Mouse (Mus musculus): ENCODE results near the gene Slain1. TPM values are rescaled to one million over a fixed set of nuclear protein-coding genes. Genes with fewer than 3 reads are reported as not detected.

Gene Slain1
- polyA plus RNA-seq, 1 experiment from 2014 or later = 15.4 TPM

DNA sequence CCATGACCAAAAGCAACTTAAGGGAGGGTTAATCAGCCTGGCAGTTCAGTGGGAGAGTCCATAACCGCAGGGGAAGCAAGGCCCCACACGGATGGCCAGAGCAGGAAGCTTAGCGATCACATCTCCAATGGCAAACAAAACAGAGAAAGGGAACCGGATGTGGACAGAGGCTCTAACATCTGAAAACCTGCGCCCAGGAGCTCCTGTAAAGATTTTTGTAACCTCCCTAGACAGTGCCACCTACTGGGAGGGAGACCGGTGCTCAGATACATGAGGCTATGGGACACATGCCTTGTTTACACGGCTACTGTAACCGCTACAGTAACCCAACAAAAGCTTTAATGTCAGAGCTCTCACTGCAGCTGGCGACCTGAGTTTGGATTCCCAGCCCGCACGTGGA lies 59.2 kb downstream of the Slain1 start:
- Histone ChIP-seq H3K27me3 (no peaks in the 10 kb centered on the region), H3K4me2 (no peak overlapping the region), H3K4me1 (replicated peaks) (no peaks in the 10 kb centered on the region), H3K9me3 (no peaks in the 10 kb centered on the region), H3K4me3 (no peak overlapping the region), H3K27ac (no peak overlapping the region), H3K36me3 (peaks cover 21% of the 10 kb centered on the region), H3K9ac (no peak overlapping the region)
- WGBS = 90% methylated on average over 11 of the region's 11 CpGs
- ATAC-seq (ENCODE audit: low FRiP score) = no peak

DNA sequence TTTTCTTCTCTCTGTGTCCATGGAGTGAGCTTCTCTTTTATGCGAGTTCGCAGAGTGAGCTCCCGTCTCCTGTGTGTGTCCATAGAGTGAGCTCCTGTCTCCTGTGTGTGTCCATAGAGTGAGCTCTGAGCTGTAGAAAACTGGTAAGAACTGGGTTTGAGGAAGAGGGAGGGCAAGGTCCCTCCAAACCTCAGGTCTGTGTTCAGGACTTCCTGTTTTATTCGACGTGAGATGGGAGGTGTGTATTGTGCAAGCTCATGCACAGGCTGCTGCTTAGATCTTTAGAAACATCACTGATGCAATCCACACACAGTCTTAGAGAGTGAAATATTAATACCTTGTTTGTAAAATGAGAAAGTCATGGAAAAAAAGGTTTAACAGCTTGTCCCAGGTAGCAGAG lies 63.0 kb downstream of the Slain1 start:
- H3K36me3 ChIP-seq = peaks cover 6% of the 10 kb centered on the region; the same call in 1 of the 2 replicates
- H3K4me3 ChIP-seq = no peak overlapping the region
- no peaks in the 10 kb centered on the region for H3K27me3 ChIP-seq
- H3K4me1 ChIP-seq (replicated peaks) = no peaks in the 10 kb centered on the region
- no peak for ATAC-seq (ENCODE audit: low FRiP score)
- no peaks in the 10 kb centered on the region for H3K9me3 ChIP-seq
- WGBS = 93% methylated on average over 5 of the region's 5 CpGs
- no peak overlapping the region for H3K4me2 ChIP-seq
- no peak overlapping the region for H3K9ac ChIP-seq
- no peak overlapping the region for H3K27ac ChIP-seq

DNA sequence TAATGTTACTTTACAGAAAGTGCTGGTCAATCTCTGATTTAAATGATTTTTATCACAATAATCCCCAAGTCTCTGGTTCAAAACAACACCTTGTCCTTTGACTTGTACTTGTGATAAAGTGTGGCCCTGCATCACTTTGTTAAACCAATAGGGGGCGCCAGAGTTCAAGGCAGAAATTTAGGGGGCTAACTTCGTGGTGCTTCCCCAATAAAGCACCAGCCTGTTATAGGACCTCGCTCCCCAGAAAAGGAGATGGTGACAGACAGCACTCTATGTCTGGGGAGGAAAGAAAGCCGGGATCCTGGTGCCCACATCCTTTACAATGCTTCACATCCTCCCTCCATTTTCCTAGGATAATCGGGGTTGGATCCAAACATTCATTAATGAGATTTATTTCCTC lies 67.5 kb downstream of the Slain1 start:
- H3K4me2 ChIP-seq = no peak overlapping the region
- H3K4me3 ChIP-seq = no peak overlapping the region
- ATAC-seq (ENCODE audit: low FRiP score) = no peak
- H3K4me1 ChIP-seq (replicated peaks) = peaks cover 12% of the 10 kb centered on the region
- no peak overlapping the region for H3K27ac ChIP-seq
- no peaks in the 10 kb centered on the region for H3K36me3 ChIP-seq
- WGBS = 46% methylated on average over 5 of the region's 5 CpGs
- H3K9ac ChIP-seq = no peak overlapping the region
- H3K9me3 ChIP-seq = no peaks in the 10 kb centered on the region
- no peaks in the 10 kb centered on the region for H3K27me3 ChIP-seq

DNA sequence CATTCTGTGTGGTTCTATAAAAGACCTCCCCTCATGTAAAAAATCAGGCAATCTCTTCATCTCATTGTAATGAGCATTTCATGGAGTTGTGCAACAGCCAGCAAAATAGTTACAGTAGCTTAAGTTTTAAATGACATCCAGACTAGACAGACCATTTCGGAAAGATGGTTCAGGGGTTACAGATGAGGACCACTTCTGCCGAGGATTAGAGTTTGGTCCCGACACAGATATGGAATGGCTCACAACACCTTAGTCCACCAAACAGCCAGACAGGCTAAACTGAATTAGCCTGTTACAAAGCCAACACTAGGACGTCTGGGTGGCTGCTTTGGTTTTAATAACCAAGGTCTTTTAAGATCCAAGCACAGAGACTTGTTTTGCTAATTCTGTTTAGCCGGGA lies 68.0 kb downstream of the Slain1 start:
- Histone ChIP-seq H3K4me1 (replicated peaks) (peaks cover 12% of the 10 kb centered on the region), H3K4me3 (no peak overlapping the region), H3K27me3 (no peaks in the 10 kb centered on the region), H3K27ac (no peak overlapping the region), H3K9ac (no peak overlapping the region), H3K36me3 (no peaks in the 10 kb centered on the region), H3K4me2 (no peak overlapping the region), H3K9me3 (no peaks in the 10 kb centered on the region)
- ATAC-seq (ENCODE audit: low FRiP score) = no peak
- 73% methylated on average over 5 of the region's 5 CpGs for WGBS

DNA sequence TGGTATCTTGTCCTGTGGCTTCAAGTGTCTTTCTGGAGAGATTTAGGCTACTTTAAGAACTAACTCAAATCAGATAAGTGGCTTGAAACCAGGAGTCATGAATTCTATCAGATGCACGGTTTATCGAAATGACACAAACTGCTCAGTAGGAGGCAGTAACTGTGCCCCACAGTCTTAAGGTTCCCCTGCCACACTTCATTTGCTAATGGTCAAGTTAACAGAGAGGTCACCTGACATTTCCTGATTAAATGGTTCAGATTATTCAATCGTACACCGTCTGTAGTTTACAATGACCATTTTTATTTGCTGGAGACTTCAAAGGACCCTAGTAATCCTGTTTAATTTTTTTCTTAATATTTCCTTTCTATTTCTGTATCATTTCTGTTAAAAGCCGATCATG lies 68.4 kb downstream of the Slain1 start:
- no peak overlapping the region for H3K9ac ChIP-seq
- H3K9me3 ChIP-seq = no peaks in the 10 kb centered on the region
- no peak overlapping the region for H3K4me3 ChIP-seq
- no peaks in the 10 kb centered on the region for H3K27me3 ChIP-seq
- no peak overlapping the region for H3K27ac ChIP-seq
- H3K4me2 ChIP-seq = no peak overlapping the region
- ATAC-seq (ENCODE audit: low FRiP score) = no peak
- no peaks in the 10 kb centered on the region for H3K36me3 ChIP-seq
- 35% methylated on average over 5 of the region's 5 CpGs for WGBS
- peaks cover 12% of the 10 kb centered on the region for H3K4me1 ChIP-seq (replicated peaks)

DNA sequence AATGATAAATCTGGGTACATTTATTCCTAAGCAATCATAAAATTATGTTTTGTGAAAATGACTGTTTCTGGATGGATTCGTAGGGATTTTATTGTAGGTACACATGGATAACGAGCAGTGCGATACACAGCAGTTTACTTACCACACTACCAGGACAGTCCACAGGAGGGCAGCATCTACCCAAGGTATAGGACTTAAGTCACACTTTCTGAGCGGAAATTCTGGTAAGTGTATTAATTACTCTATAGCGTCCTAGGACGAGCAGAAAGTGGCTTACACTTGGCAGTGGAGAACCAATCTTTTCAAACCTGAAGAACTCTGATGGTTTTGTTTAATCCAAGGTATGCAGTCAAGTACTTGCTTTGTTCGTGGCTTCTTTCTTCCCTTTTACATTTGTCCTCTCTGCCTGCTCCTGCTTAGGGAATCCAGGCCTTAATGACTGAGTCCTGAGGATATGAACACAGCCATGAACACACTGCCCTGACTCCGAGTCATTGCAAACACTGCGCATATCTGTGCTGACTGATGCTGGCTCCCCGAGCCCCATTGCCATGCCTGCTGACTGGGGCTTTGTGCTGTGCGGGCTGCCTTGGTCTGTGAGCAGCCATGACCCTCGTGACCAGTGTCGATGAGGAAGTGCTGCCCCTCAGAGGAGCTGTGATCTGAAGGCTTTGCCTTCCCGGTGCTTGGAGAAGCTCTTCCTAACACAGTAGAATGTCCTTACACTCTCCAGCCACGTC lies 69.0 kb downstream of the Slain1 start:
- peaks cover 12% of the 10 kb centered on the region for H3K4me1 ChIP-seq (replicated peaks)
- peak overlapping the region; percentile 79 for H3K27ac ChIP-seq
- peak overlapping the region; percentile 28 for H3K4me3 ChIP-seq
- no peaks in the 10 kb centered on the region for H3K27me3 ChIP-seq
- H3K9ac ChIP-seq = peak overlapping the region; percentile 56
- no peaks in the 10 kb centered on the region for H3K36me3 ChIP-seq
- H3K9me3 ChIP-seq = no peaks in the 10 kb centered on the region
- 12% methylated on average over 15 of the region's 15 CpGs for WGBS
- H3K4me2 ChIP-seq = peak overlapping the region; percentile 48
- peak; percentile 86 for ATAC-seq (ENCODE audit: low FRiP score)

DNA sequence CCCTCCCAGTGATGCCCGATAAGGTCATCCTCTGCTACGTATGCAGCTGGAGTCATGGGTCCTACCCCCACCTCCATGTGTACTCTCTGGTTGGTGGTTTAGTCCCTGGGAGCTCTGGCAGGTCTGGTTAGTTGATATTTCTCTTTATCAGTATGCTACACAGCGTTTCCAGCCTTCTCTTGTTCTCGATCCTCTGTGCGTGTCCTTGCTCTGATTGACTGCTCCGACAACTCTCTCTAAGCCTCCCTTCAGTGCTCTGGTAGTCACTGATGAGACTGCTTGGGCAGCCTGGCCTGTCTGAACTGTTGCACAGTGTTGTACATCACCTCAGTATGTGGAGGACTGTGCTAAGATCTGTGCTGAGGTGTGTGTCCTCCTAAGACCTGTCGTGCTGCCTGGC lies 70.1 kb downstream of the Slain1 start:
- Histone ChIP-seq H3K9me3 (no peaks in the 10 kb centered on the region), H3K27ac (peak overlapping the region; percentile 62; the same call in 1 of the 2 replicates), H3K4me2 (no peak overlapping the region), H3K9ac (no peak overlapping the region), H3K4me3 (no peak overlapping the region), H3K4me1 (replicated peaks) (peaks cover 12% of the 10 kb centered on the region), H3K36me3 (no peaks in the 10 kb centered on the region), H3K27me3 (no peaks in the 10 kb centered on the region)
- WGBS = 59% methylated on average over 7 of the region's 7 CpGs
- peak; percentile 44 for ATAC-seq (ENCODE audit: low FRiP score)

DNA sequence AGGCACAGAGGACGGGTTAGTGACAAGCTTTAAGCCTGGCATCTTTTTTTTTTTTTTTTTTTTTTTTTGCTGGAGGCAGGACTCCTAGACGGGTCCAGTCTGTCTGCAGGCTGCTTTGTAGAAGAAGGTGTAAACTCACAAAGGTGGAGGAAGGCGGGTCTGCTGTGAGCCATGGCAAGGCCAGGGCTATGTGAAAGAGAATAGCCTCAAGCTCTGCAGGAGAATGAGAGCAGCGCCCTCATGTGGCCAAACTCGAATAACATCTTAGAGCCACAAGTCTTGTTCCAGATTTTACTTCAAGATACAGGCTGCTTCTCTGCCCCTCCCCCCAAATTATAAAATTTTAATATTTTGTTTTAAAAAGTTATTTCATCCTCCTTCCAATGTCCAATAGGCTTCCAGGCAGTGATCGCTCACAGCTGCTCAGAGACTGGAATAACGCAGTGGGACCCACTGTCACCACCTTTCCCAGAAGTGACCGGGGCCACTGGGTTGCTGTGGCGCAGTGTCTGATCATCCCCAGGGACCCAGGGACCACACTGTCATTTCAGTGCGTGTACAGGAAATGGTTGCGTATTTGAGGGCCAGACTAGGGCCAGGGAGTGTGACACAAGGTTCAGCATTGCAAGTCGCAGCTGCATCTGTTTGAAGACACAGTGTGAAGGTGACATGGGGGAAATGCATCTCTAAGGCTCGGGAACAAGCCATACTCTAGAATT lies 70.8 kb downstream of the Slain1 start:
- WGBS = 56% methylated on average over 13 of the region's 13 CpGs
- Histone ChIP-seq H3K27me3 (no peaks in the 10 kb centered on the region), H3K4me3 (no peak overlapping the region), H3K4me1 (replicated peaks) (peaks cover 12% of the 10 kb centered on the region), H3K9ac (no peak overlapping the region), H3K9me3 (no peaks in the 10 kb centered on the region), H3K4me2 (no peak overlapping the region), H3K27ac (0 out of 2 replicates have a peak overlapping the region, but pooled peaks have one; percentile 62), H3K36me3 (no peaks in the 10 kb centered on the region)
- ATAC-seq (ENCODE audit: low FRiP score) = peak; percentile 49; the same call in 1 of the 2 replicates

DNA sequence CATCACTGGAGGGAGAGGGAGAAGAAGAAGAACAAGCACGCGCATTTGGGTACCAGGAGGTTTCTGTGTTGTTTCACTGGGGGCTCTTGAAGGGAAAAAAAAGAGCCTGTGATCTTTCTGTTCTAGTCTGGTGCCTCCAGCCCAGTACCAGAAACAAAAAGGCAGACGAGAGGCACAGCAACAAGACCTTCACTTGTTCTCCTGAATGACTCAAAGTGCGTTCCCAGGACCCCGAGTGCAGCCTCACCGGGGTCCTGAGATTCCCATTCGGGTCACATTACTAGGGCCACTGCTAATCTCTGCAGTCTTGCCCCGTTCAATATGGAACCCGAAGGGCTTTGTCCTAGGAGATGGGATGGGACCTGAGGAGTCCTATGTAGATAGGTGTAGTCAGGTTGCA lies 73.3 kb downstream of the Slain1 start:
- no peak for ATAC-seq (ENCODE audit: low FRiP score)
- Histone ChIP-seq H3K4me3 (no peak overlapping the region), H3K27ac (no peak overlapping the region), H3K9me3 (no peaks in the 10 kb centered on the region; the same call in 1 of the 2 replicates), H3K36me3 (no peaks in the 10 kb centered on the region), H3K27me3 (no peaks in the 10 kb centered on the region), H3K4me2 (no peak overlapping the region), H3K9ac (no peak overlapping the region), H3K4me1 (replicated peaks) (peaks cover 12% of the 10 kb centered on the region)
- WGBS = 58% methylated on average over 9 of the region's 9 CpGs

DNA sequence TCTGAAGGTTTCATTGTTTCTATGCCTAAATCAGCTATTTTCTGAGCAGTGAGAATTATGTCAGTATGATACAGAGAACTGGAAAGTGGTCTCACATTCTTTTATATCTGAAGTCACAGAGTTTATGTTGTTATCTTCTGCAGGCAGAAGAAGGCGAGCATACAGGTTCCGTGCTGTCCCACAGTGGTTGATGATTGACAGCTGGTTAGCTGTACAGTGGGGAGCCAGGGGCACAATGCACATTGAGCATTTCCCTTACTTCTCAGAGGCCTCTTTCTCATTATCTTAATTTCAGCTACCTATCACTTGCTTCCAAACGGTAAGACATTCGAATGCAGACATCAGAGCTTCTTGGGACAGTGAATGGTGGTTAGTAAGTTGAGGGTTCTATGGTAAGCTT lies 73.8 kb downstream of the Slain1 start:
- 79% methylated on average over 4 of the region's 4 CpGs for WGBS
- Histone ChIP-seq H3K36me3 (no peaks in the 10 kb centered on the region), H3K9me3 (no peaks in the 10 kb centered on the region; the same call in 1 of the 2 replicates), H3K9ac (no peak overlapping the region), H3K27ac (no peak overlapping the region), H3K27me3 (no peaks in the 10 kb centered on the region), H3K4me1 (replicated peaks) (peaks cover 12% of the 10 kb centered on the region), H3K4me2 (no peak overlapping the region), H3K4me3 (no peak overlapping the region)
- no peak for ATAC-seq (ENCODE audit: low FRiP score)

DNA sequence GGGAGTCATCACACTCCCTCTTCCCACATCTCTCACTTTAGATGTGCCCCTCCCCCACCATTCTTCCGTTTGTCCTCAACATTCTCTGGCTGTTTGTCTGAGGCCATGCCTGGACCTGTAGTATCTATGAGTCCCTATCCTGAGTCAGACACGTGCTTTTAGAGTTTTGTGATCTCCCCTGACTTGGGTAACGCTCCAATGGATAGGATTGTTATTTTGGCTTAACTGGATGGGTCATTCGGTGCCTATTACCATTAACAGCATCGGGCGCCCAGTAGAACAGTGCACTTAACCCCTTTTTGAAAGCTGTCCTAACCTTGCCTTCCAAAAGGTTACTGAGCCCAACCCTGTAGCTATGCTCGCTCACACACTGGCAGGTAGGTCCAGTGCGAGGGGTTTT lies 78.5 kb downstream of the Slain1 start:
- no peak for ATAC-seq (ENCODE audit: low FRiP score)
- no peaks in the 10 kb centered on the region; the same call in 1 of the 2 replicates for H3K9me3 ChIP-seq
- no peak overlapping the region for H3K4me2 ChIP-seq
- H3K36me3 ChIP-seq = no peaks in the 10 kb centered on the region
- H3K4me3 ChIP-seq = no peak overlapping the region
- H3K9ac ChIP-seq = no peak overlapping the region
- 91% methylated on average over 8 of the region's 8 CpGs for WGBS
- H3K4me1 ChIP-seq (replicated peaks) = no peaks in the 10 kb centered on the region
- no peak overlapping the region for H3K27ac ChIP-seq
- no peaks in the 10 kb centered on the region for H3K27me3 ChIP-seq

DNA sequence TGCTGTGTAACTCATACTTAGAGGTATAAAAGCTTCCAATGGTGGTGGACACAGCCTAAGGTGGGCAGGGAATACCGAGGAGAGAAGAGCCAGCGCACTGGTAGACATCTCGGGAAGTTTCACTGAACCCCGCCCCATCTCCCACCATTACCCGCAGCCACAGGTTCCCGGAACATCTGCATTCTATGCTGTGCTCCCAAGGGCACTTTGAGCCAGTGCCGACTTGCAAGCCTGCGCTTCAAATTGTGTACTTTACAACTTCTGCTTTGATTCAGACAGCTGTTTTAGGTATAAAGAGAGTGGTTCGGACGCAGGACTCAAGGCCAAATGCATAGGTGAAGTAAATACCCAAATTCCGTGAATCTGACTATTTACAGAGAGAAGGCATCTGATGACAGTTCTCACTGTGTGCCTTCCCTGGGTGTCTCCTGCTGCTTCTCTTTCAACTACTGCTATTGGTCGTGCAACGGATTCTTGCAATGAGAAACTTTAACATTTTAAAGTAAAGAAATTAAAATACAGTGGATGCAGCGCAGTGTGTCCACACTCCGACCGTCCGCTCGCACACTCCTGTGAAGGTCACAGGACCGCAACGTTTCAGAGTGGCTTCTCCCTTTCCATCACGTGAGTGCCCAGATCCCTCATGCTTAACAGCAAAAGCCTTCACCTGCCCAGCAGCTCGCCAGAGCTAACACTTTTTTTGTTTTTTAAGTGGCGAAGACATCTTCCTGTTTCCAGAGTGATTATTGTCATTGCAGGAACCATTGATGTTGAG lies 79.1 kb downstream of the Slain1 start:
- WGBS = 84% methylated on average over 23 of the region's 23 CpGs
- Histone ChIP-seq H3K4me2 (no peak overlapping the region), H3K27me3 (no peaks in the 10 kb centered on the region), H3K36me3 (no peaks in the 10 kb centered on the region), H3K4me1 (replicated peaks) (no peaks in the 10 kb centered on the region), H3K27ac (no peak overlapping the region), H3K9ac (no peak overlapping the region), H3K9me3 (no peaks in the 10 kb centered on the region; the same call in 1 of the 2 replicates), H3K4me3 (no peak overlapping the region)
- no peak for ATAC-seq (ENCODE audit: low FRiP score)

Data from hindbrain, embryonic 13.5 days (tissue).